Mouse (Mus musculus): Measurements from ENCODE around the gene Dld. TPM values are rescaled to one million over a fixed set of nuclear protein-coding genes. Genes with fewer than 3 reads are reported as not detected.
A peak's percentile ranks its signal among the peaks of the same experiment; 100 is the strongest.

Dld gene
- polyA plus RNA-seq (2016; fragmentation: Nextera tagmentation; extraction: Ambion mirVana), result 136 and 137 TPM in 2 replicates

DNA sequence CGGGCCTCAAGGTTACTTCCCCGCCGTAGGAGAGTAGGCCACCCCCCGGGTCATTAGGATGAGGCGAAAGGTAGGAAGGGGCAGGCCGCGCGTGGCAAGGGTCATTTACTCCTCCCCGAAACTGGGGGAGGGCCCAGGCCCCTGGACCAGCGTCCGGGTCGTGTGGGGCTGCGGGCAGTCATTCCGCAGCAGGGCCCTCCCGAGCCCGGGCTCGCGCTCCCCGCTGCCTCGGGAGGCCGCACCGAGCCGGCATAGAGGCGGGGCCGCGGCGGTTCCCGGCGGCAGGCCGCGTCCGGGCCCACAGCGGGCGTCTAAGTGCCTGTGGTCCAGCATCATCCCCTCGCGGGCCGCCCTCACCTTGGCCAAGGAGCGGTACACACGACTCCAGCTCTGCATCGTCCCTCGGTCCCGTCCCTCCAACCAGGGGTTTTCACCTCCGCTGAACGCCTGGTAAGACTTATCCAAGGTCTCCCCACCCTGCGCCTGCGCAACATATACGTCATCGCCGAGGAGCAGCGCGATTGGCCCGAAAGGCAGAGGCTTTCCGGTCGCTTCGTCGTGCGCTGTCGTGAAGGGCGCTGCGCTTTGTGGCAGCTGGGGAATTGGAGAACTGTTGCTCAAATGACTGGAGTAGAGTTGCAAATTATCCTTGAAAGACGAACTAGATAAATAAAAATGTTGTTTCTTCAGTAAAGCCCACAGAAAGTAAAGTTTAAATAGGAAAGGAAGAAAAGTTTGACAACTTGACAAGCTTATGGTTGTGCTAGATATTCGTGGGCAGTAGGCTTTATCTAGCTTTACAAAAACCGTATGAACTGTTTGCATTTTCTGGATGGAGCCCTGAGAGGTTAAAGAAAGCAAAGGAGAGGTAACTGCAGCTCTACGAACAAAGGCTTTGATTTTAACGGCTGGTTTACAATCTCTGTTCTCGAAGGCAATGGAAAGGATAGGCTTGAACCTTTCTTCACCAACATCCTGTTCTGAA, at the start of gene Dld:
Gene Dld (minus strand): TSS at position 510 of the 985 bp plus-strand sequence.
- no peaks in the 10 kb centered on the region for H3K27me3 ChIP-seq (ENCODE audit: poor library complexity, severe bottlenecking)
- peak; percentile 97 for DNase-seq (ENCODE audit: extremely low spot score, low spot score)
- H3K27ac ChIP-seq, result peak within 1 kb of the TSS; percentile 91
- peak within 1 kb of the TSS; percentile 94 for H3K4me3 ChIP-seq
- peaks cover 5% of the 10 kb centered on the region; the same call in 1 of the 2 replicates for H3K9me3 ChIP-seq
- peaks cover 15% of the 10 kb centered on the region for H3K4me1 ChIP-seq
- H3K36me3 ChIP-seq (replicated peaks), result peaks cover 24% of the 10 kb centered on the region
- WGBS, result 6% methylated on average over 66 of the region's 66 CpGs

DNA sequence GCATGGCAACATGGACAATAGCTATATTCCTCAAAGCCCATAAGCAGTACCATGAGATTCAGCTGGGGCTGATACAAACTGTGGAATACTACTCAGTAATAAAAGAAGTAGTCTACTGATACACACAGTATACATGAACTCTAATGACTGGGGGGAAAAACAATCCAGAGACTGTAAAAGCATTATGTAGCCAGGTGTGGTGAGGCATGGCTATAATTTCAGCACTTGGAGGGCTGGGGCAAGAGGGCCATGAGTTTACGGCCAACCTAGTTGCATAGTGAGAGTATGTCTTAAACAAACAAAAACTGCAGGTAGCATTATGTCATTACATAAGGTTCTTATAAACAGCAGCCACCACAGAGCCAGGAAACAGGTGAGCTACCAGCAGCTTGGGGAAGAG, 49.6 kb upstream of the Dld start:
- no peak for DNase-seq (ENCODE audit: extremely low spot score, low spot score)
- WGBS, result 83% methylated on average over 1 of the region's 1 CpGs
- no peak overlapping the region for H3K27ac ChIP-seq
- no peak overlapping the region for H3K4me3 ChIP-seq
- no peaks in the 10 kb centered on the region for H3K9me3 ChIP-seq
- H3K4me1 ChIP-seq, result no peaks in the 10 kb centered on the region
- no peaks in the 10 kb centered on the region for H3K36me3 ChIP-seq (replicated peaks)
- H3K27me3 ChIP-seq (ENCODE audit: poor library complexity, severe bottlenecking), result no peaks in the 10 kb centered on the region

DNA sequence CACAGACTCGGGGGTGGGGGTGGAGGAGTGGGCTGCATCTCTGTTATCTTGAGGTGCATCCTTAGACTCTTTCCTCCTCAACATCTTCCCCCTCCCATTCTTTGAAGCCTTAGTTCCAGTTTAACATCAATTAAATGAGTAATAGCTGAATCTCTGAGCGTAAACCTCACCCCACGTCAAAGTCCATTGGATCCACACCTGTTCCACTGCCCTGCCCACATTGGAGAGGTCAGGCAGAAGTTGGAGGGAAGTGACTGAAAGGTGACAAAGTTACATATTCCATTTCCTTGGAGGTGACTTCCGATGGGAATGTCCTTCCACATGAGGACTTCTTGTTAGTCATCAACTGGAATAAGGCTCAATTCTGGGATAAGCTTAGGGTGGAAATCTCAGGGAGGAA, 46.5 kb upstream of the Dld start:
- Histone ChIP-seq H3K27ac (no peak overlapping the region), H3K36me3 (replicated peaks) (no peaks in the 10 kb centered on the region), H3K4me1 (no peaks in the 10 kb centered on the region), H3K27me3 (ENCODE audit: poor library complexity, severe bottlenecking) (no peaks in the 10 kb centered on the region), H3K4me3 (no peak overlapping the region), H3K9me3 (no peaks in the 10 kb centered on the region)
- no peak for DNase-seq (ENCODE audit: extremely low spot score, low spot score)
- 90% methylated on average over 4 of the region's 4 CpGs for WGBS

DNA sequence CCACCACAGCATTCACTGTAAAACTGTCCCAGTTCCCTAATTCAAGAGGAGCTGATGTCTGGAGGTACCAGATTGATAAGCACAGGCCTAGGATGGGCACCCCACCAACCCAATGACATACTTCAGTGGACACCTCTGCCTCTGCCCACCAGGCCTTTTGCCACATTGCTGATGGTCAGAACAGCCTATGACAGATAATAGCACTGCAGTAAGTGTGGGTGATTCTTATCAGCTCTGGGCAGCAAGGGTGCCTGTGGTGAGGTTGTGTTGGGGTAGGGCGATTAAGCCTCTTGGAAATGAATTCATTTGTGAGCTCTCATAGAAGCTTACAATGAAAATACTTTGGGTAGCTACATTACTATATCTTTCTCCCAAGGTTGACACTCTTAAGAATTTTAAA, 44.6 kb upstream of the Dld start:
- no peaks in the 10 kb centered on the region for H3K27me3 ChIP-seq (ENCODE audit: poor library complexity, severe bottlenecking)
- H3K36me3 ChIP-seq (replicated peaks), result no peaks in the 10 kb centered on the region
- H3K9me3 ChIP-seq, result no peaks in the 10 kb centered on the region
- no peak overlapping the region for H3K4me3 ChIP-seq
- no peaks in the 10 kb centered on the region for H3K4me1 ChIP-seq
- DNase-seq (ENCODE audit: extremely low spot score, low spot score), result no peak
- no peak overlapping the region for H3K27ac ChIP-seq
- WGBS, result 82% methylated on average over 1 of the region's 1 CpGs

DNA sequence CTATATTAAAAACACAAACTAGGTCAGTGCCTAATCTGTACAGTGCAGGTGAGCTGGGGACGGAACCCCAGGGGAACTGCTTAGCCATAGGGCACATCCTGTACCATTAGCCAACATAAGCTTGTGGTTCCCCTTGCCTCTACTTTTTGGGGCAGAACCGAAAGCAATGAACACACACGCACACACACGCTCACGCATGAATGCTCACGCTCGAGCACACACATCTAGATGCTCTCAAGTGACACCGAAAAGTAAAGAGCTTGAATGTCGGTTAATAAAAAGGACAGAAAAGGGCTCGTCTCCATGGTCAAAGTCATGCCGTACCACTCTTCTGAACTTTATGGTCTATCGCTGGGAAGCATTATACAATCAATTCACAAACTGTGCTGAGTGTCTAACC, 40.4 kb upstream of the Dld start:
- H3K4me1 ChIP-seq, result no peaks in the 10 kb centered on the region
- 93% methylated on average over 12 of the region's 12 CpGs for WGBS
- H3K36me3 ChIP-seq (replicated peaks), result no peaks in the 10 kb centered on the region
- no peak overlapping the region for H3K27ac ChIP-seq
- DNase-seq (ENCODE audit: extremely low spot score, low spot score), result no peak
- H3K9me3 ChIP-seq, result no peaks in the 10 kb centered on the region
- no peaks in the 10 kb centered on the region for H3K27me3 ChIP-seq (ENCODE audit: poor library complexity, severe bottlenecking)
- no peak overlapping the region for H3K4me3 ChIP-seq

DNA sequence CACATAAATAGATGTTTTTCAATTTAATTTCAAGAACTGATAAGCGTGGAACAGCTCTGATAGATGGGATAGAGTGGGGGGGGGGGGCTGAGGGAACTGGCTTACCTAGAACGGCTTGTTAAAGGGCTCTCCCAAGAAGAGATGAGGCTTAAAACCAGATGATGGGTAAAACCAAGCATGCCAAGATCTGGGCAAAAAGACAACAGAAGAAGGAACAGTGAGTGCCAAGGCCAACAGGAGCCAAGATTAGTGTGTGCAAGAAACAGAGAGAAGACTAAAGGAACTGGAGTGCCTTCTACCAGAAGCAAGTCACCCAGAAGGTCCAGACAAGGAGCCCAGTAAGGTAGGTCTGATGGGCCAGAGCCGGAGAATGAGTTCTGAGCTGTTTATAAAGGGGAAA, 39.3 kb upstream of the Dld start, which contains the start of gene Slc26a3:
Gene Slc26a3 (plus strand): TSS at position 301 of the 400 bp plus-strand sequence.
- Histone ChIP-seq H3K4me3 (no peak within 1 kb of the TSS), H3K4me1 (no peaks in the 10 kb centered on the region), H3K36me3 (replicated peaks) (no peaks in the 10 kb centered on the region), H3K27ac (no peak within 1 kb of the TSS), H3K27me3 (ENCODE audit: poor library complexity, severe bottlenecking) (no peaks in the 10 kb centered on the region), H3K9me3 (no peaks in the 10 kb centered on the region)
- DNase-seq (ENCODE audit: extremely low spot score, low spot score), result no peak
- WGBS, result 87% methylated on average over 3 of the region's 3 CpGs

DNA sequence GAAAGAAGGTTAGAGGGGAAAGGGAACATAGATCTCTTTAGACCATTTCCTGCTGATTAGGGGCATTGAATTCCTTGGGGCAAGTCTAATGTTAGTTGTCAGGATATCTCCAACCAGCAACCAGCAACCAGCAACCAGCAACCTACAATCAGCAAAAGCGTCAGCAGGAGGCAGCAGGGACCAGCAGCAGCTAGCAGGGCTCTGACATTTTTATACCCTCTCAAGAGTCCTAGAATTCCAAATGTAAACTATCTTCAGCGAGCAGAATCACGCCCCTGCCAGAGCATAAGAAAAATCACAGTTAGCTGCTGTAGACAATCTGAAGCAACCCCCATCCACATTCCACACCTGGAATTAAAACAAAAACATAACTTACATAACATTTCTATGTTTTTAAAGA, 36.0 kb upstream of the Dld start:
- no peaks in the 10 kb centered on the region for H3K4me1 ChIP-seq
- H3K36me3 ChIP-seq (replicated peaks), result no peaks in the 10 kb centered on the region
- no peak for DNase-seq (ENCODE audit: extremely low spot score, low spot score)
- no peak overlapping the region for H3K27ac ChIP-seq
- H3K27me3 ChIP-seq (ENCODE audit: poor library complexity, severe bottlenecking), result no peaks in the 10 kb centered on the region
- no peaks in the 10 kb centered on the region for H3K9me3 ChIP-seq
- H3K4me3 ChIP-seq, result no peak overlapping the region
- WGBS, result 73% methylated on average over 3 of the region's 3 CpGs

DNA sequence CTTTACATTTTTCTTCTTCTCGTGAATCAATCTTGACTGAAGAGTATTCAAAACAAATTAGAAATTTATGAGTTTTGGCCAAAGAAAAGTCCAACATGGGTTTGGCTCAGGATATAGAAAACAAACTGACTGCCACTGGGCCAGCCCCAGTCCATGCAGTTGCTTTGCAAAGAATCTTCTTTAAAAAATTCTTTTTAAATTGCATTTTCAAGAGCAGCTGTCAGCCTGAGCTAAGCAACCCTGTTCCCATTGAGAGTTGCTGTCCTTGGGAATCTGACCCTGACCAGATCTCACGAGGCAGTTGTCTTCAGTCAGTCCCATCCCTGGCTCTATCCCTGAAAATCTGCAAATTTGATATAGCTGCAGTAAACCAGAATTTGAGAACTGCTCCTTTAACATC, 31.2 kb upstream of the Dld start:
- Histone ChIP-seq H3K4me3 (no peak overlapping the region), H3K9me3 (no peaks in the 10 kb centered on the region), H3K4me1 (no peaks in the 10 kb centered on the region), H3K36me3 (replicated peaks) (no peaks in the 10 kb centered on the region), H3K27ac (no peak overlapping the region), H3K27me3 (ENCODE audit: poor library complexity, severe bottlenecking) (no peaks in the 10 kb centered on the region; the same call in 1 of the 2 replicates)
- DNase-seq (ENCODE audit: extremely low spot score, low spot score), result no peak
- WGBS, result 79% methylated on average over 2 of the region's 2 CpGs

DNA sequence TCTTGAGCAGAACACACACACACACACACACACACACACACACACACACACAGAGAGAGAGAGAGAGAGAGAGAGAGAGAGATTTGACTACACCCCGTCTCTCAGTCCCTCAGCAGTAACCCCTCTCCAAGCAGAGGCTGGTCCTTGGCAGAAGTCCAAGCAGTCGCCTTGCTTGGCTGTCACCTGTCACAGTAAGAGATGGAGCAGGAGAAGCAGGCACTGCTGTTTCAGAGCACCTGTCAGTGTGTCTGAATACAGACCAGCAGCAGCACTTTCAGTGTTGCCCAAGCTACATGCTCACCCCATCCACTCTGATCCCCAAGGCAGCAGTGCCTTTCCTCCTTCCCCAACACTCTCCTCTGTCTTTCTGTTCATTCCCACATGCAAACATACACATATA, 29.6 kb upstream of the Dld start:
- WGBS, result 62% methylated on average over 2 of the region's 2 CpGs
- H3K4me1 ChIP-seq, result peaks cover 15% of the 10 kb centered on the region
- H3K4me3 ChIP-seq, result no peak overlapping the region
- H3K36me3 ChIP-seq (replicated peaks), result no peaks in the 10 kb centered on the region
- DNase-seq (ENCODE audit: extremely low spot score, low spot score), result no peak
- no peaks in the 10 kb centered on the region; the same call in 1 of the 2 replicates for H3K27me3 ChIP-seq (ENCODE audit: poor library complexity, severe bottlenecking)
- H3K9me3 ChIP-seq, result no peaks in the 10 kb centered on the region
- H3K27ac ChIP-seq, result no peak overlapping the region

DNA sequence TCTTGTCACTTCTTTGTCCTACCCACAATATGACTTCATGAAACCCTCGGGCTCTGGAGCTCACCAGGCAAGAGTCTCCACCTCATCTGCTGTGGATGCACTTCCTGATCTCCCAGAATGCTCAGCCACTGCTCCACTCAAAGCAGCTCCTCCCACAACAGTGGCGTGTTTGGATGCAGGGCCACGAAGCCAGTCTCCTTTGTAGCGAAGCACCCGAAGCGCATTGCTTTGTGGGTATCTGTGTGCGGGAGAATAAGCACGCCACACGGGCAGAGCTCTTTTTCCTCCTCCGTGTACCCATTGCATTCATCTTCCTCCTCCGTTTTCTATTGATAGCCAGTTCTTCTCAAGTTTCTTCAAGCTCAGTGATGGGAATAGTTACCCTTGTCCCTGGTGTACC, 26.0 kb upstream of the Dld start:
- Histone ChIP-seq H3K4me3 (no peak overlapping the region), H3K36me3 (replicated peaks) (no peaks in the 10 kb centered on the region), H3K27me3 (ENCODE audit: poor library complexity, severe bottlenecking) (no peaks in the 10 kb centered on the region; the same call in 1 of the 2 replicates), H3K27ac (no peak overlapping the region), H3K4me1 (peaks cover 23% of the 10 kb centered on the region), H3K9me3 (no peaks in the 10 kb centered on the region)
- WGBS, result 81% methylated on average over 11 of the region's 11 CpGs
- no peak for DNase-seq (ENCODE audit: extremely low spot score, low spot score)

DNA sequence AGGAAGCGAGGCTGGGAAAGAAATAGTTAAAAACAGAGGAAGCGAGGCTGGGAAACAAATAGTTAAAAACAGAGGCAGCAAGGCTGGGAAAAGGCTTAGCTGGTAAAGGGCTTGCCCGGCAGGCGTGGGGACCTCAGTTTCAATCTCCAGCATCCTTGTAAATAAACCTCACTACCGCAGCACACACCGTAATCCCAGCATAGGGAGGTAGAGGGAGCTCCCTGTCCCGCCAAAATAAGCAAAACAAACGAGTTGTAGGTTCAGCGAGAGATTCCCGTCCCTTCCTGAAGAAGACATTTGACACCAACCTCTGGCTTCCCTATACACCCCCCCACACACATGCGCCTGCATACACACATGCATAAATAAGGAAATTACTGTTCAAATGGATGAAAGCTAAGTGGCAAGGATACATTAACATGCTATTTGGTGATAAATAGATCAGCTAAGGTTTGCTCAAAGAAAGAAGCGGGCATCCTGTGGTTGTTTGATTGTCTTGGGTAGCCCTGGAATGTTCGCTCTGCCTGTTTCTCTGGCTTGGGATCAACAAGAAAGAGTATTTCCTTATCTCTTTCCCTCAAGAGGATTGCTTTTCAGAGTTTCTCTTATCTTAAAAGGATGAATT, 25.2 kb upstream of the Dld start:
- WGBS, result 17% methylated on average over 13 of the region's 13 CpGs
- Histone ChIP-seq H3K36me3 (replicated peaks) (no peaks in the 10 kb centered on the region), H3K27me3 (ENCODE audit: poor library complexity, severe bottlenecking) (no peaks in the 10 kb centered on the region; the same call in 1 of the 2 replicates), H3K9me3 (no peaks in the 10 kb centered on the region), H3K4me3 (peak overlapping the region; percentile 42), H3K4me1 (peaks cover 23% of the 10 kb centered on the region), H3K27ac (peak overlapping the region; percentile 68)
- DNase-seq (ENCODE audit: extremely low spot score, low spot score), result peak; percentile 39

DNA sequence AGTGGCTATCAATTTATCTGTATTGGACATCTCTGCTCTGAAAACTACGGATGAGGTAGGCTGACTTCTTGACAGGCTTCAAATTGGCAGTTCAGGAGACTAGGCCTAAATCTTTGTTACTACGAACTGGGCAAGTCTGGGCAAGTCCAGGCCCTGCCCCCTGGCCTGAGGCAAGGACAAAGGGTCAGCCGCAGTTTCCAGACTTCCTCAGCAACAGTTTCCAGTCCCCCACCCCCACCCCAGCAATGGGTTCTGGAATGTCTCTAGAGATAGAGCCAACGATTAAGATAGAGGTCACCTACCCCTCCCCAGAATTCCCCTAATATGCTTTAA, 24.0 kb upstream of the Dld start:
- H3K36me3 ChIP-seq (replicated peaks), result no peaks in the 10 kb centered on the region
- no peak overlapping the region for H3K27ac ChIP-seq
- no peaks in the 10 kb centered on the region; the same call in 1 of the 2 replicates for H3K27me3 ChIP-seq (ENCODE audit: poor library complexity, severe bottlenecking)
- WGBS, result 72% methylated on average over 4 of the region's 4 CpGs
- H3K9me3 ChIP-seq, result no peaks in the 10 kb centered on the region
- peaks cover 23% of the 10 kb centered on the region for H3K4me1 ChIP-seq
- no peak for DNase-seq (ENCODE audit: extremely low spot score, low spot score)
- H3K4me3 ChIP-seq, result no peak overlapping the region

Measured in forebrain, embryonic 10.5 days (tissue).